Mouse (Mus musculus): ENCODE measurements around the gene Evc.

The Evc gene

GRCm38 (mm10) chr5:37310026-37310425 lies 26.7 kb downstream of the Evc start:
- no peak for DNase-seq (ENCODE audit: low read depth, low spot score)

DNA sequence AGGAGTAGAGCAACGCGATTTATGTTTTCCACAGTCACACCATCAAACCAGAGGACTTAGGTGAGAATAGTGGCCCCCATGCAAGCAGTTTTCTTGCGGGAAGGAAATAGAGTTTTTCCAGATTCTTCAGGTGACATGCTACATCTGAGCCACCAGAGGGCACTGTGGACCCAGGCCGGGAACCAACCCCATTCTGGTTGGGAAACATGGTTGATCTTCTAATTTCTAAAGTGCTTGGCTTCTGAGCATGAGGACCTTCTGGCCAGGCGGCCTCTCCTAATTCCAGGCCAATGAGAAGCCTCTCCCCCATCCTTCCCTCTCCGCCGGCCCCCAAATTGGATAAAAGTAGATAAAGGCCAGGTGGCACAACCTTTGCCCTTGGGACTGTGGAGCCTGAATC lies 38.3 kb downstream of the Evc start:
- DNase-seq (ENCODE audit: low read depth, low spot score) = peak; percentile 30

GRCm38 (mm10) chr5:37296717-37297116 lies 40.0 kb downstream of the Evc start:
- no peak for DNase-seq (ENCODE audit: low read depth, low spot score)

- DNase-seq (ENCODE audit: low read depth, low spot score) = peak; percentile 50
Measured at GRCm38 (mm10) chr5:37290983-37291382, 45.7 kb downstream of the Evc start.

DNA sequence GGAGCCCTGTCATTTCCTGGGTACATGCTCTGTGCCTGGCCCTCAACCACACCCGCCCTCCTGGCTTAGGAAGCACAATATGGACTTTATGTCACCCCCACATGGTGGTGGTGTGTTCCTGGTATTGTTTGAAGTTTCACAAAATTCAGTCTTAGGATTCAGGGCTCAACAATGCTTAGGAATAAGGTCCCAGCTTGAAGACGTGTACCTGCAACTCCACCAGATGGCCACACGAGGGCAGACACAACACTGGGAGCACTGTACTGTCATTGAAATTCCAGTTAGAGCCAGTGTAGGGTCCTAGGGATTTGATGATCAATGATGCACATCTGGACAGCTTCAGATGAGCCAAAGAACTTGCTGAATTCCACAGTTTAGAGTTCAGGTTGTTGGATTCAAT lies 47.5 kb downstream of the Evc start:
- DNase-seq (ENCODE audit: low read depth, low spot score) = peak; percentile 71

GRCm38 (mm10) chr5:37288374-37288773 lies 48.3 kb downstream of the Evc start:
- DNase-seq (ENCODE audit: low read depth, low spot score) = peak; percentile 61

GRCm38 (mm10) chr5:37281021-37281420 lies 55.7 kb downstream of the Evc start:
- no peak for DNase-seq (ENCODE audit: low read depth, low spot score)

GRCm38 (mm10) chr5:37263816-37264215 lies 72.9 kb downstream of the Evc start:
- DNase-seq (ENCODE audit: low read depth, low spot score) = no peak

- no peak for DNase-seq (ENCODE audit: low read depth, low spot score)
Measured at GRCm38 (mm10) chr5:37261734-37262133, 75.0 kb downstream of the Evc start.

DNA sequence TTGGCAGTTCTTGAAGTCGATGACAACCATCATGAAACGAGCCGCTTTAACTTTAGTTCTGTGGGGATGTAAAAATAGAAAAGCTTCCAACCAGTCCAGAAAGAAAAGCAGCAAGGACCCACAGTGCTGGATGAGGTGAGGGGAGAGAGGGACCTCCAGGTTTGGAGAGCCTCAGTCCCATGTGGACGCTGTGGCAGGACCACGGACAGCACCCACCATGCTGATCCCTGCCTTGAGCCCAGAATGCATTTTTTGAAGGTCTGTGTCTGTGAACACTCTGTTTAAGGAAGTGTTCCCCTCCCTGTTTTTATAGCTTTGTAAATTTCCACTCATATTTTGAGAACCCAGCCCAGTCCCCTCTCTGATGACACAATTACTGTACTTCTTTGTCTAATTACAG lies 79.5 kb downstream of the Evc start:
- DNase-seq (ENCODE audit: low read depth, low spot score) = peak; percentile 29

GRCm38 (mm10) chr5:37256823-37257222 lies 79.9 kb downstream of the Evc start:
- DNase-seq (ENCODE audit: low read depth, low spot score) = no peak

- no peak for DNase-seq (ENCODE audit: low read depth, low spot score)
Measured at GRCm38 (mm10) chr5:37254523-37254922, 82.2 kb downstream of the Evc start.

DNA sequence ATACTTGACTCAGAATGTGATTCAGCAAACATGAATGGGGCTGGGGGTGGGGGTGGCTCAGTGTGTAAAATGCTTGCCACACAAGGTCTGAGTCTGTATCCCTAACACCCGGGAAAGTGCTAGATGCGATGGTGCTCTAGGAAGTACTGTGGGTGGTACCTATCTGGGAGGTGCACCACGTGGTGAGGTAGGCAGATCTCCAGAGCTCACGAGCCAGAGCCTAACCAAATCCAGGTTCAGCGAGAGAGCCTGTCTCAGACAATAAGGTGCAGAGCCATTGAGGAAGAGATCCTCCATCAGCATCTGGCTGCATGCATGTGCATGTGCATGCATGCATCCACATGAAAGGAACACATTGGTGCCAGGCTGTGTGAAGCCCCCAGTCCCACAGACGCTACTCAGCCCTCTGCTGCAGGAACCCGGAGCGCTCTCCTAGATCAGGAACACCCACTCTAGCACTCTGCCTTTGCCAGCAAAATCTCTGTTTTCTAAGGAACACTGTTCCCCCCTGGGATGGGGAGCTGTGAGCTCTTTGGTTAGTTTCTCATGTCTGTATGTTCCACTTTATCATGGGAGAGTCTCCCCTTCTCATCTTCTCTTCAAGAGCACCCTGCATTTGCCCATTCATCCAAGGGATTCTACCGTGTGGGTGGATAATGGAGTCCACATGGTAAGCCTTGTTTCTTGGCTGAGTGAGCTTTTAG lies 84.4 kb downstream of the Evc start:
- DNase-seq (ENCODE audit: low read depth, low spot score) = no peak

DNA sequence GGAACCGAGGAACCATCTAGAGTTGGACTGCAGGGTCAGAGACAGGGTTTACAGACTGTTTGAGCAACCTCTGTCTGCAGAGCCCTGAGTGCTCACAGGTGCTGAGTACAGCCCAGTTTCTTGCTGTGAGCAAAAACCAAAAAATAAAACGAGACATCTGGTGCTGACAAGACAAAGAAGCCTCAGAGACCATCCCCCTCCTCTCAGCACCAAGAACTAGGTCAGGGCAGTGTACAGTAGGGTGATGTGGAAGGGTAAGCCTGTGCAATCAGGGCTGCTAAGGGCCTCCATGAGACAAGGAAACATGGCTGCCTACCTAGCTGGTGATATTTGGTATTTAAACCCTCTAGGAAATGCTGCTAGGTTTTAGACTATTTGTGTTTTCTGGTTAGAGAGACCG lies 85.1 kb downstream of the Evc start:
- DNase-seq (ENCODE audit: low read depth, low spot score) = no peak

DNA sequence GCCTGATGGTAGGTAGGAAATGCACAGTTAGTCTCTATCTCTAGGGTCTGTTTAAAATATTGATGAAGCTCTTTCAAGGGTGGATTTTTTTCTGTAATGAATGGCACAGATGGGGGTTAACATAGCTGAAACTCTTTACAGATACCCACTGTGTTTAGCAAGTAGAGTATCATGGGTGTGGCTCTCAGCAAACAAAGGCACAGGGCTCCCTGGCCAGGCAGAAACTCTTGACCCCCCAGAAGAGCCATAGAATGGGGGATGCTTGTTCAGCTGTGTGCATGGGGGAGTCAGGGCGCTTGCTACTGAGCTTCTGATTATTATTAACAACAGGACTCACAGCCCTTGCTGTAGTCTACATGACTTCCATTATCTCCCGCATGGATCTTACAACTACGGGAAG lies 87.8 kb downstream of the Evc start:
- peak; percentile 40 for DNase-seq (ENCODE audit: low read depth, low spot score)

GRCm38 (mm10) chr5:37247456-37247855 lies 89.2 kb downstream of the Evc start:
- peak; percentile 10 for DNase-seq (ENCODE audit: low read depth, low spot score)

DNA sequence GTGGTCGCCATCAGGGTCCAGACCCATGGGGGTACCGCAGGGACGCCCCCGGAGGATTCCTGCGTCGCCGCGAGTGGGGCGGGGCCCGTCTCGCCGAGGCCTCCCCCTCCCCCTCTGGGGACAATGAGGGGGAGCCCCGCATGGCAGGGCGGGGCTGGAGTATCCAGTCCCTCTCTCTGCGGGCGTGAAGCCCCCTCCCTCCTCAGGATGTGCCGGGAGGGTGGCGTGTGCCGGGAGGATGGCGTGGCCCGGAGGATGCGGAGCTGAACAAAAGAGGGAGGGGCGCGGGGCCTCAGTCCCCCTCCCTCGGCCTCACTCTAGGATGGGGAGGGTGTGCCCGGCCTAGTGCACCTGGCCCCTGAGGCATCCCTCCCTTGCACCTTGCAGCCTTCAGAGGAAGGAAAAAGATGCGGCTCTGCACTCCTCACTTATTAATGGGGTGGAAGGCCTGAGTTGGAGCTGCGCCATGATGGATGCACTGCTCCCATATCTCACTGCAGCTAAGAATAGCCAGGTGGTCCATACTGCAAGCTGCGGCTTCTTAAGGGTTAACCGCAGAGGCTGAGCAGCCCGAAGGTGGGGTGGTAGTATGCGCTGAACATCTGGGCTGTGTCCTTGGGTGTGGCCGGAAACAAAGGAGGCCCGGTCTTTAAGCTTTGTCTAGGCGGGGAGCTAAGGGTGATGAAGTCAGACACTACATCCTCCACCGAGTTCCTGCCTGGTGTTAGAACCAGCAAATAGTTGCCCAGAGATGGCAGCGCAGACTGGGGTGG lies 90.4 kb downstream of the Evc start:
- DNase-seq (ENCODE audit: low read depth, low spot score) = peak; percentile 93

DNA sequence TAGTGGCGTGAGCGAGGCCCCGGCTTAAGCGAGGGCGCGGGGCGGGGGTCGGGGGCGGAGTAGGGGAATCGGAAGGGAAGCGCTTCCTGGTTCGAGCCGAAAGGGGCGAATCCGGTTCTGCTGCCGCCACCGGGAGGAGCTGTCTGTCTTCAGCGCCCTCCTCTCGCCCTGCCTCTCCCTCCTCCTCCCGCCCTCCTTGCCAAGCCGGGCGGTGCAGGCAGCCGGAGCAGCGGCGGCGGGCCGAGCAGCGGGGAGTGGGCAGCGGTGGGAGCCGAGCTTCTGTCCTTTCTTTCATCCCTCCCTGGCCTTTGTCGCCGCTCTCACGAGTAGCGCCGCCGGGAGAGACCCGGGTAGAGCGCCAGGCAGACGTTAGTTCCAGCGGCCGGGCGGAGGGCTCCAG lies 91.0 kb downstream of the Evc start:
- DNase-seq (ENCODE audit: low read depth, low spot score) = peak; percentile 76

- peak; percentile 9 for DNase-seq (ENCODE audit: low read depth, low spot score)
Measured at GRCm38 (mm10) chr5:37244666-37245242, 91.9 kb downstream of the Evc start.

DNA sequence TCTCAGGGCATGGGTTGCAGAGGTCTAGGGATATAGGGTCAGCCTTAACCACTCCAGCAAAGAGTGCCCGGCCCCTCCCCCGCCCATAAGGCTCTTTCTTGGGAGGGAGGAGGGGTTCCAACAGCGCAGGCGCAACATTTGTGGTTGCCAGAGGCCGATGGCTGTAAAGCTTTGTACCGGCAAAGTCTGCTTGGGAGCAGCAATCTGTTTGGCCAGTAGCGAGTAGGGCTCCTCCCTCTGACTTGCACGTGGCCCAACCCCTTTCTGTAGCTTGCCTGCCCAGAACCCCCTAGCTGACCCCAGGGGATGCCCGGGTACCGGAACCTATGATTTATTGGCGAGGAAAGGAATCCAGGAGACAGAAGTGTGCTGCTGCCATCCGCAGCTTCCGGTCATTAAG lies 92.5 kb downstream of the Evc start:
- peak; percentile 54 for DNase-seq (ENCODE audit: low read depth, low spot score)

DNA sequence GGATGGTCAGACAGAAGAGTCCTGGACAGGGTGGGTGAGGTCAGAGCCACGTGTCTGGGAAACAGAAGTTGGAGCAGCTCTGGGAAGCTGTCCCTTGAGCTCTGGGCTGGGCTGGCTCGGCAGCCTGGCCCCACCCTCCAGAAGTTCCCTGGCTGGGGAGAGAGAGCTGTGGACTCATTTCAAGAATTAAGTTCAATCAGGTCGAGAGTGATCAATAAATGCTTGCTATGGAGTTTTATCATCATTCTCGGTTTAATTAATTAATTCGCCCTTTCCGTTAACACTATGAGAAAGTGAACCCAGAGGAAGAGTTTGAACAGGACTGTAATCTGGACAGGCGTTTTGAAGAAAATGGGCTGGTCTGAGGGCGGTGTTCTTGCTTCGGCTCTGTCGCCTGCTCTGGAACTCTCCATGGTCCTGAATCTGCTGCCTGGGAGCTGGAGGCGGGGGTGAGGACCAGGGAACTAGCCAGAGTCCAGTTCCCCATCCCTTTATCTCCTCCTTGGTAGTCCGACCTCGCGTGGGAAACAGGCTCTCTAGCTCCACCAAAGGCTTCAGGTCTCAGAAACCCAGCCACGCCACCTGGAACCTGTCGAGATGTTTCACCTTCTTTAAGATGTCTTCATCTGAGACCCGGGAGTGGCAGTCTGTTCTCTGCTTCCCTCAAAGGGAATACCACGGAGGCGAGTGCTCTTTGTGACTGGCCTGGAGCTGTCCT lies 93.4 kb downstream of the Evc start:
- peak; percentile 77 for DNase-seq (ENCODE audit: low read depth, low spot score)
